ENCODE assay signal across 22 mouse cellular contexts in the genomic region with DNA sequence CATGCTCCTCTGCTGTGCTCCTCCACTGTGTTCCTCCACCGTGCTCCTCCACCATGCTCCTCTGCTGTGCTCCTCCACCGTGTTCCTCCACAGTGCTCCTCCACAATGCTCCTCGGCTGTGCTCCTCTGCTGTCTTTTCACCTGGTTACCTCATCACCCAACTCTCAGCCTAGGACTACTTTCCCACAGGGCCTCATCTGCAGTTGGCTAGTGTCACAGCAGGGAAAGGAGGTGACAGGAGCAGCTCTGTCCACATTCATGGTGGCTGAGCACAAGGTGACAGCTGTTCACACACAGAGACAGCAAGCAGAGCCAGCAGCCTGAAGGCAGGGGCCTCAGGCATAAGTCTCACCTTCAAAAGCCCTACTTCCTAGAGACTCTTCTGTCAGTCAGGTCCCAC. TPM values are rescaled to one million over a fixed set of nuclear protein-coding genes. Genes with fewer than 3 reads are reported as not detected.
A peak's percentile ranks its signal among the peaks of the same experiment; 100 is the strongest.
DNase-seq lines count a peak whose midpoint lies in the region; ATAC-seq lines count a peak whose summit lies in the region.
"Had no signal": no experiment of that assay in that cellular context is flagged by ENCODE, and none has a peak within 500 bp of the region (broad histone marks: within the 10 kb centered on the region; RNA-seq: fewer than 3 reads in every experiment).

No protein-coding gene starts in this region.

- no peak overlapping the region for H3K9ac ChIP-seq in heart, embryonic 12.5 days
- H3K9ac ChIP-seq: forebrain, embryonic 15.5 days; hindbrain, embryonic 13.5 days; intestine, embryonic 15.5 days had no signal

- H3K4me3 ChIP-seq in heart, embryonic 12.5 days: no peak overlapping the region
- H3K4me3 ChIP-seq in megakaryocyte, embryonic 14.5 days (replicated peaks): peak overlapping the region; percentile 62
- H3K4me3 ChIP-seq: forebrain, embryonic 10.5 days; forebrain, embryonic 15.5 days; hindbrain, embryonic 10.5 days; hindbrain, embryonic 13.5 days; intestine, embryonic 15.5 days had no signal

- H3K4me1 ChIP-seq in heart, embryonic 12.5 days (replicated peaks): peaks cover 57% of the 10 kb centered on the region
- H3K4me1 ChIP-seq in megakaryocyte, embryonic 14.5 days: no peaks in the 10 kb centered on the region
- H3K4me1 ChIP-seq: forebrain, embryonic 10.5 days; forebrain, embryonic 15.5 days had no signal

- H3K9me3 ChIP-seq in heart, embryonic 12.5 days (replicated peaks): no peaks in the 10 kb centered on the region
- H3K9me3 ChIP-seq in megakaryocyte, embryonic 14.5 days: peaks cover 14% of the 10 kb centered on the region
- H3K9me3 ChIP-seq: forebrain, embryonic 10.5 days; forebrain, embryonic 15.5 days; hindbrain, embryonic 10.5 days; hindbrain, embryonic 13.5 days; intestine, embryonic 15.5 days had no signal

- no peak overlapping the region for H3K4me2 ChIP-seq in heart, embryonic 12.5 days
- H3K4me2 ChIP-seq: forebrain, embryonic 15.5 days; hindbrain, embryonic 13.5 days; intestine, embryonic 15.5 days had no signal

- no peaks in the 10 kb centered on the region for H3K36me3 ChIP-seq in heart, embryonic 12.5 days
- no peaks in the 10 kb centered on the region for H3K36me3 ChIP-seq in megakaryocyte, embryonic 14.5 days (replicated peaks; ENCODE audit: low read length)
- H3K36me3 ChIP-seq: forebrain, embryonic 10.5 days; forebrain, embryonic 15.5 days; hindbrain, embryonic 10.5 days; hindbrain, embryonic 13.5 days; intestine, embryonic 15.5 days had no signal

- peak overlapping the region; percentile 53; the same call in 1 of the 2 replicates for H3K27ac ChIP-seq in heart, embryonic 12.5 days (ENCODE audit: poor library complexity, severe bottlenecking)
- H3K27ac ChIP-seq: forebrain, embryonic 10.5 days; forebrain, embryonic 15.5 days; hindbrain, embryonic 10.5 days; hindbrain, embryonic 13.5 days; intestine, embryonic 15.5 days had no signal

- peak; percentile 82 for DNase-seq in heart, adult 11 months
- DNase-seq in heart, postnatal 36 days: no peak
- DNase-seq in heart, adult 9 months (ENCODE audit: low spot score in 2 of 2): no peak
- peak; percentile 37 for DNase-seq in thymus, postnatal 4 days
- DNase-seq in thymus, postnatal 0 days (ENCODE audit: low spot score): no peak
- DNase-seq: adrenal gland, adult 2 months; adrenal gland, postnatal 14 days; cerebellum, adult 11 months; cerebellum, adult 8-10 months; cerebellum, postnatal 14 days; gastrocnemius, postnatal 25 days; kidney, adult 11 months had no signal

- WGBS in heart, embryonic 12.5 days: 73% methylated on average over 3 of the region's 3 CpGs

- H3K27me3 ChIP-seq in heart, embryonic 12.5 days (replicated peaks): no peaks in the 10 kb centered on the region
- H3K27me3 ChIP-seq in megakaryocyte, embryonic 14.5 days (replicated peaks): peaks cover 80% of the 10 kb centered on the region
- H3K27me3 ChIP-seq: forebrain, embryonic 15.5 days; hindbrain, embryonic 13.5 days; intestine, embryonic 15.5 days had no signal

- intact Hi-C loops in heart, postnatal 36 days (cut with DNase I): no loop called here

- 0 out of 2 replicates have a peak, but pooled peaks have one; percentile 29 for ATAC-seq in heart, embryonic 12.5 days (ENCODE audit: insufficient number of reproducible peaks, low FRiP score)
- ATAC-seq in megakaryocyte, adult 5-6 weeks (ENCODE audit: poor library complexity, severe bottlenecking): no peak
- ATAC-seq: CD4-positive, CD25-positive, alpha-beta regulatory T cell, adult 4 months; forebrain, embryonic 15.5 days; hindbrain, embryonic 16.5 days; intestine, embryonic 15.5 days had no signal

RNA-seq across cellular contexts. Expression of gene Neurl1b, which starts 59.3 kb away (rescaled TPM):
- 1 to 10 TPM; 5.2 to 6.3 TPM for total RNA-seq in heart, postnatal 36 days (2021)
- polyA plus RNA-seq in heart, embryonic 12.5 days (2016; fragmentation: Nextera tagmentation; extraction: Ambion mirVana): 2.2 and 2.4 TPM in 2 replicates
- 0.16 TPM in 1 of 2 replicates, not detected in the other for polyA plus RNA-seq in megakaryocyte, embryonic 14.5 days (2012; ENCODE audit: insufficient read depth, low replicate concordance)
- total RNA-seq in megakaryocyte, adult 5-6 weeks (2015): 6.8 and 8.5 TPM in 2 replicates
- 6.9 and 8.6 TPM in 2 replicates for total RNA-seq in megakaryocyte, adult 5-6 weeks (2017)
- polyA plus RNA-seq in thymus, postnatal 0 days (2015; fragmentation: Nextera tagmentation; extraction: Ambion mirVana): 0.39 and 1.3 TPM in 2 replicates

Comparison
In these comparisons a context has a peak if more than half of its experiments do, and no peak if none do; other contexts are left out.
1. DNase-seq: peak in heart, adult 11 months (single experiment) and thymus, postnatal 4 days (single experiment); none in heart, postnatal 36 days (0 of 2), heart, adult 9 months (0 of 2) and thymus, postnatal 0 days (single experiment).